Comparison of ENCODE assay signal across 21 mouse cellular contexts in the genomic region with DNA sequence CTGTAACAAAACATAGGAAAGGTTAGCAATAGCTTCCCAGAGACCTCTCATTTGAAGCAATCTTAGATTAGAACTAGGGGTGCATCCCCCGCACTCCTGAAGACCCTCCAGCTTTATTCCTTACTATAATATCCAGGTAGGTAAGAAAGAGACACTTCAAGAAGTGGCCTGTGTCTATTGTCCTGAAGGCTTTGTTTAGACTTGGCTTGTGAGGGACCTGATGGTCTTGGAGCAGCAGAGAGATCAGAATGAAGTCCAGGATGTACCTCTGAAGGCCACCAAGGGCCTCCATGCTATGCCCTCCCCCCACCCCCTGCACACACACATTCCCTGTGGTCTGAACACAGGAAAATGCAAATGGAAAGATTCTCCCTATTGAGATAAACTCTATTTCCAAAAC. TPM values are rescaled to one million over a fixed set of nuclear protein-coding genes. Genes with fewer than 3 reads are reported as not detected.
A peak's percentile ranks its signal among the peaks of the same experiment; 100 is the strongest.
DNase-seq lines count a peak whose midpoint lies in the region; ATAC-seq and TF ChIP-seq lines count a peak whose summit lies in the region.
"Had no signal": no experiment of that assay in that cellular context is flagged by ENCODE, and none has a peak within 500 bp of the region (broad histone marks: within the 10 kb centered on the region; RNA-seq: fewer than 3 reads in every experiment).

No protein-coding gene starts in this region.

- H3K27ac ChIP-seq in forebrain, embryonic 10.5 days: peak overlapping the region; percentile 99
- H3K27ac ChIP-seq in hindbrain, embryonic 12.5 days: no peak overlapping the region
- H3K27ac ChIP-seq in midbrain, embryonic 11.5 days (ENCODE audit: low read depth, low read length): no peak overlapping the region
- H3K27ac ChIP-seq: embryonic facial prominence, embryonic 12.5 days; heart, embryonic 10.5 days; liver, embryonic 15.5 days had no signal

- H3K4me2 ChIP-seq in hindbrain, embryonic 12.5 days (replicated peaks): peak overlapping the region; percentile 44
- H3K4me2 ChIP-seq in midbrain, embryonic 11.5 days: peak overlapping the region; percentile 43
- H3K4me2 ChIP-seq: embryonic facial prominence, embryonic 12.5 days; liver, embryonic 15.5 days had no signal

- peak overlapping the region; percentile 89 for H3K4me3 ChIP-seq in forebrain, embryonic 10.5 days
- H3K4me3 ChIP-seq in hindbrain, embryonic 12.5 days: 0 out of 2 replicates have a peak overlapping the region, but pooled peaks have one; percentile 9
- peak overlapping the region; percentile 27; the same call in 1 of the 2 replicates for H3K4me3 ChIP-seq in midbrain, embryonic 11.5 days (ENCODE audit: low read depth, low read length)
- no peak overlapping the region for H3K4me3 ChIP-seq in lung, adult 2 months (replicated peaks; ENCODE audit: extremely low read depth, low read depth, low read length)
- H3K4me3 ChIP-seq: embryonic facial prominence, embryonic 12.5 days; heart, embryonic 10.5 days; liver, embryonic 15.5 days had no signal

- no peak for ATAC-seq in hindbrain, embryonic 12.5 days (ENCODE audit: low FRiP score)
- ATAC-seq in midbrain, embryonic 11.5 days (ENCODE audit: low FRiP score): no peak
- ATAC-seq: CD4-positive, CD25-positive, alpha-beta regulatory T cell, adult 4 months had no signal

- intact Hi-C loops in left cerebral cortex, postnatal 36 days (cut with DNase I): no loop called here

- DNase-seq in brain, adult 2 months (ENCODE audit: low read depth, low spot score): peak; percentile 6
- no peak for DNase-seq in forebrain, embryonic 10.5 days (ENCODE audit: extremely low spot score, low spot score)
- no peak for DNase-seq in midbrain, embryonic 11.5 days (ENCODE audit: low spot score, missing footprints)
- DNase-seq in left cerebral cortex, postnatal 36 days (ENCODE audit: low spot score in 2 of 2): no peak
- DNase-seq in left cerebral cortex, adult 8-10 months (ENCODE audit: low spot score in 2 of 2): no peak
- no peak for DNase-seq in lung, adult 2 months
- DNase-seq: adrenal gland, postnatal 14 days; heart, postnatal 36 days; kidney, adult 11 months; kidney, postnatal 4 days; lung, postnatal 36 days; thymus, postnatal 14 days had no signal

- peaks cover 47% of the 10 kb centered on the region for H3K27me3 ChIP-seq in forebrain, embryonic 10.5 days (ENCODE audit: poor library complexity, severe bottlenecking)
- H3K27me3 ChIP-seq in hindbrain, embryonic 12.5 days: peaks cover 58% of the 10 kb centered on the region
- peaks cover 34% of the 10 kb centered on the region for H3K27me3 ChIP-seq in midbrain, embryonic 11.5 days (ENCODE audit: control insufficient read depth, insufficient read depth, low read length)

- no peak for TF ChIP-seq CTCF in lung, adult 2 months (IDR thresholded peaks at IDR 0.05; ENCODE audit: insufficient read depth, low read length)

- TF ChIP-seq POLR2A in lung, adult 2 months (IDR thresholded peaks at IDR 0.05; ENCODE audit: borderline replicate concordance, extremely low read depth, low read depth, low read length): no peak

- peaks cover 83% of the 10 kb centered on the region for H3K4me1 ChIP-seq in forebrain, embryonic 10.5 days
- H3K4me1 ChIP-seq in hindbrain, embryonic 12.5 days: peaks cover 16% of the 10 kb centered on the region
- H3K4me1 ChIP-seq in midbrain, embryonic 11.5 days (ENCODE audit: control insufficient read depth, insufficient read depth, low read length): peaks cover 20% of the 10 kb centered on the region
- H3K4me1 ChIP-seq in lung, adult 2 months (ENCODE audit: control insufficient read depth, insufficient read depth, low read length): peaks cover 2% of the 10 kb centered on the region; the same call in 1 of the 2 replicates

- 88% methylated on average over 1 of the region's 1 CpGs for WGBS in forebrain, embryonic 10.5 days
- 75% methylated on average over 1 of the region's 1 CpGs for WGBS in hindbrain, embryonic 12.5 days
- 78% methylated on average over 1 of the region's 1 CpGs for WGBS in midbrain, embryonic 11.5 days
- 90% methylated on average over 1 of the region's 1 CpGs for WGBS in lung, adult 2 months

- peak overlapping the region; percentile 5; the same call in 1 of the 2 replicates for H3K9ac ChIP-seq in hindbrain, embryonic 12.5 days
- H3K9ac ChIP-seq in midbrain, embryonic 11.5 days (ENCODE audit: low read length): peak overlapping the region; percentile 59; the same call in 1 of the 2 replicates
- H3K9ac ChIP-seq: embryonic facial prominence, embryonic 12.5 days; liver, embryonic 15.5 days had no signal

- peaks cover 32% of the 10 kb centered on the region for H3K36me3 ChIP-seq in forebrain, embryonic 10.5 days (replicated peaks)
- no peaks in the 10 kb centered on the region for H3K36me3 ChIP-seq in hindbrain, embryonic 12.5 days
- no peaks in the 10 kb centered on the region for H3K36me3 ChIP-seq in midbrain, embryonic 11.5 days (ENCODE audit: control insufficient read depth, insufficient read depth, low read length)
- H3K36me3 ChIP-seq: embryonic facial prominence, embryonic 12.5 days; heart, embryonic 10.5 days; liver, embryonic 15.5 days had no signal

- H3K9me3 ChIP-seq in forebrain, embryonic 10.5 days: no peaks in the 10 kb centered on the region
- H3K9me3 ChIP-seq in hindbrain, embryonic 12.5 days (replicated peaks): no peaks in the 10 kb centered on the region
- no peaks in the 10 kb centered on the region for H3K9me3 ChIP-seq in midbrain, embryonic 11.5 days (ENCODE audit: control insufficient read depth, low read length)
- H3K9me3 ChIP-seq: embryonic facial prominence, embryonic 12.5 days; heart, embryonic 10.5 days; liver, embryonic 15.5 days had no signal

RNA-seq across cellular contexts. Expression of a gene that starts 5.7 kb away (rescaled TPM):
- 20.7 and 21.5 TPM in 2 replicates for polyA plus RNA-seq in forebrain, embryonic 10.5 days (2016; fragmentation: Nextera tagmentation; extraction: Ambion mirVana)
- polyA plus RNA-seq in hindbrain, embryonic 12.5 days (2016; fragmentation: Nextera tagmentation; extraction: Ambion mirVana): 18.1 and 25.0 TPM in 2 replicates
- polyA plus RNA-seq in midbrain, embryonic 11.5 days (2014; fragmentation: Nextera tagmentation; extraction: Ambion mirVana): 14.6 and 15.8 TPM in 2 replicates
- total RNA-seq in left cerebral cortex, postnatal 36 days (2021): 1 to 10 TPM; 3.6 to 4.3 TPM
- 1 to 10 TPM; 2.2 to 6.1 (median 3.5) TPM for total RNA-seq in left cerebral cortex, adult 8-10 months (2022)
- polyA plus RNA-seq in lung, adult 2 months (2012; rRNA removed): 0.06 TPM in 1 of 2 replicates, not detected in the other
- total RNA-seq: adrenal gland, postnatal 14 days; gastrocnemius, adult 8-10 months; heart, postnatal 36 days had no signal
- polyA plus RNA-seq: CD4-positive, CD25-positive, alpha-beta regulatory T cell, adult 4 months; liver, embryonic 15.5 days; stomach, embryonic 14.5 days had no signal

RNA-seq across cellular contexts. Expression of a gene that starts 8.9 kb away (rescaled TPM):
- 1.0 and 1.9 TPM in 2 replicates for polyA plus RNA-seq in forebrain, embryonic 10.5 days (2016; fragmentation: Nextera tagmentation; extraction: Ambion mirVana)
- polyA plus RNA-seq in hindbrain, embryonic 12.5 days (2016; fragmentation: Nextera tagmentation; extraction: Ambion mirVana): 2.8 and 4.0 TPM in 2 replicates
- polyA plus RNA-seq in midbrain, embryonic 11.5 days (2014; fragmentation: Nextera tagmentation; extraction: Ambion mirVana): 0.62 and 0.64 TPM in 2 replicates
- under 1 TPM in 1 of 2 experiments, not detected in 1; 0.25 TPM for total RNA-seq in left cerebral cortex, postnatal 36 days (2021)
- under 1 TPM in 3 of 4 experiments, not detected in 1; 0.19 to 0.59 (median 0.41) TPM for total RNA-seq in left cerebral cortex, adult 8-10 months (2022)
- not detected in 2 replicates for polyA plus RNA-seq in lung, adult 2 months (2012; rRNA removed)
- total RNA-seq: adrenal gland, postnatal 14 days; gastrocnemius, adult 8-10 months; heart, postnatal 36 days; monocyte, adult 5-6 weeks had no signal
- polyA plus RNA-seq: CD4-positive, CD25-positive, alpha-beta regulatory T cell, adult 4 months; heart, embryonic 10.5 days; liver, embryonic 15.5 days; stomach, embryonic 14.5 days had no signal

RNA-seq across cellular contexts. Expression of a gene that starts 15.5 kb away (rescaled TPM):
- 7.0 and 7.3 TPM in 2 replicates for polyA plus RNA-seq in forebrain, embryonic 10.5 days (2016; fragmentation: Nextera tagmentation; extraction: Ambion mirVana)
- 18.3 TPM in 2 replicates for polyA plus RNA-seq in hindbrain, embryonic 12.5 days (2016; fragmentation: Nextera tagmentation; extraction: Ambion mirVana)
- polyA plus RNA-seq in midbrain, embryonic 11.5 days (2014; fragmentation: Nextera tagmentation; extraction: Ambion mirVana): 5.8 and 6.3 TPM in 2 replicates
- total RNA-seq in left cerebral cortex, postnatal 36 days (2021): 10 to 100 TPM; 12.7 to 19.1 TPM
- total RNA-seq in left cerebral cortex, adult 8-10 months (2022): 10 to 100 TPM; 20.3 to 25.7 (median 21.7) TPM
- polyA plus RNA-seq in lung, adult 2 months (2012; rRNA removed): not detected in 2 replicates
- total RNA-seq: adrenal gland, postnatal 14 days; gastrocnemius, adult 8-10 months; heart, postnatal 36 days; monocyte, adult 5-6 weeks had no signal
- polyA plus RNA-seq: CD4-positive, CD25-positive, alpha-beta regulatory T cell, adult 4 months; liver, embryonic 15.5 days; stomach, embryonic 14.5 days had no signal

RNA-seq across cellular contexts. Expression of a gene that starts 30.6 kb away (rescaled TPM):
- 0.27 TPM in 1 of 2 replicates, not detected in the other for polyA plus RNA-seq in forebrain, embryonic 10.5 days (2016; fragmentation: Nextera tagmentation; extraction: Ambion mirVana)
- polyA plus RNA-seq in hindbrain, embryonic 12.5 days (2016; fragmentation: Nextera tagmentation; extraction: Ambion mirVana): 0.55 and 0.58 TPM in 2 replicates
- 0.41 and 0.45 TPM in 2 replicates for polyA plus RNA-seq in midbrain, embryonic 11.5 days (2014; fragmentation: Nextera tagmentation; extraction: Ambion mirVana)
- total RNA-seq in left cerebral cortex, postnatal 36 days (2021): not detected
- total RNA-seq in left cerebral cortex, adult 8-10 months (2022): not detected
- not detected in 2 replicates for polyA plus RNA-seq in lung, adult 2 months (2012; rRNA removed)
- total RNA-seq: adrenal gland, postnatal 14 days; gastrocnemius, adult 8-10 months; heart, postnatal 36 days; left cerebral cortex, postnatal 25 days; monocyte, adult 5-6 weeks had no signal
- polyA plus RNA-seq: CD4-positive, CD25-positive, alpha-beta regulatory T cell, adult 4 months; embryonic facial prominence, embryonic 12.5 days; heart, embryonic 10.5 days; liver, embryonic 15.5 days; stomach, embryonic 14.5 days had no signal

Comparison
In these comparisons a context has a peak if more than half of its experiments do, and no peak if none do; other contexts are left out.
1. RNA of a gene that starts 5.7 kb away (polyA plus RNA-seq): 18.1 to 25.0 TPM in hindbrain, embryonic 12.5 days, 20.7 to 21.5 TPM in forebrain, embryonic 10.5 days and 14.6 to 15.8 TPM in midbrain, embryonic 11.5 days; 0.06 TPM in lung, adult 2 months; every median in the first group is over 10 times any median in the second.